Mouse (Mus musculus) cerebellum, postnatal 4 days (tissue): ENCODE data around the gene Ppfibp2.

Source experiments
- DNase-seq, 2 experiments: peaks; one replicate each; pipeline ENCODE4 v3.0.0; 2022; ENCODE audit warnings: low spot score in 2 of 2, mixed read lengths in 1 of 2

Gene Ppfibp2

GRCm38 (mm10) chr7:107610880-107611279, 15.9 kb downstream of the Ppfibp2 start:
- no peak for DNase-seq

- no peak for DNase-seq
Measured at GRCm38 (mm10) chr7:107618028-107618992, 23.3 kb downstream of the Ppfibp2 start.

DNA sequence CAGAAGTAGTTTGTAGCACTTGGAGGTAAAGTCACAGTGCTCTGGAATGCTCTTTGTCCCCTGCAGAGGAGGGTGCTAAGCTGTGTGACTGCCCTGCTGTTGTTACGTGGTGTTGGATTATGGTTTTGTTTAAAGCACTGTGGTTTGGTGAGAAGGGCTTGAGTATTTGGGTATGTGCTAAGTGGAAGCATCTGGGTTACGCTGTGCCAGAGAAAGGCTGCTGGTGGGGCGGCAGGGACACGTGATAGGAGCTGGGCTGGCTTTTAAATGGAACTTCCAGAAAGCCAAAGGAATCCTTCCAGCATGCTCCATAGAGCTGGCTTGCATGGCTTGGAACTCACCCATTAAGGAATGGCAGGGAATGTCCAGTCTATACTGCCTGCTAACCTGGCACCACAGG, 24.2 kb downstream of the Ppfibp2 start:
- no peak for DNase-seq

DNA sequence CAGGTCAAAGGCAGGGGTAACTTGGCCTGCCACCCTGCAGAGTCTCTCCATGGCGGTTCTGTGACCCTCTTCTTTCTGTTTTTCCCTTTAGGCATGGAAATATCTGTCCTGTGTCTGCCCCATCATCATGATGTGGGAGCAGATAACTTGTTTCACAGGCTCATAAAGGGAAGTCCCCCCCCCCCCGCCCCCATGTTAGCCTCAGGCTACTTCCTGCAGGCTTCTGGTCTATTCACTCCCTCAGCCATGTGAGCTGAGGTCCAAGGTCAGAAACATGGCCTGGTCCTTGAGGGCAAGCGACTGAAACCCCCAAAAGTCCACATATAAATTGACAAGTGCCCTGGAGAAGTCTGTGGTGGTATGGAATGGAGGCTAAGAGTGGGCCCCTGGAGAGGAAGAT, 25.1 kb downstream of the Ppfibp2 start:
- DNase-seq, result no peak

DNA sequence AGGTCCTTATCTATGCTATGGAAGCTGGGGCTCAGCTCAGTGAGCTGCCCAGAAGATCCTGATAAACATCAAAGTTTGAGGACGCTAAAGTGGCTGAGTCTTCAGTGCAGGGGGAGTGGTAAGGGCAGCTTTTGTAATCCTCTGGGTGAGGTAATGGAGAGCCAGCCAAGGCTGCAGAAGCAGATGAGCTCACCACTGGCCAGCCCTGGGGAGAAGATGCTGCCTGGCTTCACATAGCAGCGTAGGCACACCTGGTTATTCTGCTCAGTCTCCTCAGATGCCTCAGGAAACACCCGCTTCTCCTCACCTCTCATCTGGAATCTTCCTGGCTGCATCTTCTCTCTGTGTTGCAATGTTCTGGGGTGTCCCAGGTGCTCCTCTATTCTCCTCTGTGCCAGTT, 29.4 kb downstream of the Ppfibp2 start:
- DNase-seq, result no peak

GRCm38 (mm10) chr7:107625061-107625460, 30.1 kb downstream of the Ppfibp2 start, which contains the start of gene 5330417H12Rik:
Gene 5330417H12Rik, minus strand, starts transcription at chr7:107625161.
- no peak for DNase-seq

- no peak for DNase-seq
Measured at GRCm38 (mm10) chr7:107625781-107626180, 30.8 kb downstream of the Ppfibp2 start.

DNA sequence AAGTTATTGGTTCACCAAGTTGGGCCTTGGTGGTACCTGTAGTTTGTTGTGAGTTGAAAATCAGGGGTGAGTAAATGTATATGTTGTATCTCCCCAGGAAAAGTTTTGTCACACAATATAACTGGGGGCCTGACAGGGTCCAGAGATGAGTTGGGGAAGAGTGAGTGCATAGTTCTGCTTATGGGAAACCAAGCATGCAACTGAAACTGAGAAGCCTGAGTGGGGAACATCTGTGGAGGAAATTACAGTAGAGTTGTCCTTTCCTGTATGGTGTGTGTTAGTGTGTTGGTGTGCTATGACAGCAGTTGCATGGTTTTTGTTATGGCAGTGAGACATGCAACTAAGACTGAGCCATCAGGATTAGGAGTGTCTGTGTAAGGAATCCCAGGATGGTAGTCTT, 33.4 kb downstream of the Ppfibp2 start:
- DNase-seq, result no peak

DNA sequence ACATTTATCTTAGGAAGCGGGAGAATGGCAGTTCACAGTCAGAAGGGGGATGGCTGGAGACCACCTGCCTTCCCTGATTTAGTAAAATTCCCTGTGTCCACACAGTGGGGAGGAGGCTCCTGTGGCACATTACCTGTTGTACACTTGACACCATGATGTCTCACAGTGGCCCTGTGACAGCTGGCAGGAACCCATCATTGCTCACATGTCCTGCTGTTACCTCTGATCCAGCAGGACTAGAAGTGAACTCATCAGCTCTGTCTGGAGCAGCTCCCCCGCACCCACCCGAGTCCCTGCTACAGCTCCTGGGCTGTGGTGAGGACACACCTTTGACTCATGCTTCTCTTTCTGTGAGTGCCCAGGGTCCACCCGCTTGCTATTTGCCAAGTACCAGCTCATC, 38.2 kb downstream of the Ppfibp2 start:
- DNase-seq, result no peak

DNA sequence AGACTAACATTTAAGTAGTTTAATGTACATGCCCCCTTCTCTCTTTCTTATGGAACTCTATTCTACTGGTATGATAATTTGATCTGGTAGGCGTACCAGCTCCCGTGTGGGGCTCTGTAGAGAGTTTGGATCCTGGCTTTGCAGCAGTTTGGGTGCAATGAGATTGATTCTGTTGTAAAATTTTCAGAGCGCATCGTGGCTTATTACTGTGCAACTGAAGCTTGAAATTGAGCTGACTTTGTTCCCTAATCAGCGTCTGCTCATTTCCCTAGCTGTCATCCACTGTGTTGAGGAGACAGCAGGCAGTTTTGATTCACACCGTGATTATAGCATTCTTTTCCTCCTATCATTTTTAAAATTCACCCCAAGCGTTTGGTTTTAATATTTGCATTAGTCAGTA, 42.4 kb downstream of the Ppfibp2 start:
- no peak for DNase-seq

GRCm38 (mm10) chr7:107638026-107638425, 43.0 kb downstream of the Ppfibp2 start:
- DNase-seq, result no peak

DNA sequence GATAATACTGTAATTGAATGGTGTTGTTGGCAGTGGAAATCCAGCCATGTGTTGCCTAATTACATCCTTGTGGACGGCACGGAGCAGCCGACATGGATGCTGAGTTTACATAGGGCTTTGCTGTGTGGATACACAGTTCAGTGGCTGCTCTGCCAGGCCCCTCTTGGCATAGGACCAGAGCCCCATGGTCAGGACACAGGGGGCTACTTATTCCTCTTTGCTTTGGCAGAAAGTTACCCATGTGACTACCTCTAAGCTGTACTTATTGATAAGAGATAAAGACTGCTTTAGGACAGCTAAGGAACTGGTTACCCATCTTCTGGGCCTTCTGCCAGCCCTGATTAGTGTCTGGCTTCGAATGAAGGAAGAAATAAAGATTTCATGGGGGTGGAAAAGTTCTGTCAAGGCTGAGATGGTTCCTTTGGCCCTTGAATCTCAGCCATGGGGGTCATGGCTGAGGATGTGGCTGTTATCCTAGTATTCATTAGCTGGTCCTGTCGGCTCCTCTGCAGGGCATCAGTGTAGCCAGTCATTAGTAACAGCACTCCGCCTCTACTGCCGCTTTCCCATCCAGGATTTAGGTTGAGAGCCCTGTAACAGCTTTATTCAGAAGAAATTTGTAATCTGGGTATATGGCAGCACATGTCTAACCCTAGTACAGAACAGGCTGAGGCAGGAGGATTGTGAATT, 47.7 kb downstream of the Ppfibp2 start:
- peak in 1 of 2 experiments; percentile 63 for DNase-seq

DNA sequence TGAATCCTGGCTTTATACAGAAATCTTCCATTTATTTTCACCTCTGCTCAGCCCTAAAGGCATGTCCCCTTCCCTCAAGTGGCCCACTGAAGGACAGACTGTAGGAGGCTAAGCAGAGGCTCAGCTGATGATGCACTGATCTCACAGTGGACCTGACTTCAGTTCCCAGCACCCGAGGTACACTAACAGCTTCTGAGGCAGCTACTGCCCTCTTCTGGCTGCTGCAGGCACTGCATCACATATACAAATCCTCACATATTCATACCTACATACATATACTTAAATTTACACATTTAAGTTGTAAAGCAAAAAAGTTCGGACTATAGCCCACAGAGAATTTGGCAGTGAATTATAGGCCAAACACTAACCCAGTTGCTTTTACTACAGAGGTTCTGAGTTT, 50.0 kb downstream of the Ppfibp2 start:
- DNase-seq, result no peak

GRCm38 (mm10) chr7:107648937-107649688, 54.1 kb downstream of the Ppfibp2 start:
- no peak for DNase-seq

DNA sequence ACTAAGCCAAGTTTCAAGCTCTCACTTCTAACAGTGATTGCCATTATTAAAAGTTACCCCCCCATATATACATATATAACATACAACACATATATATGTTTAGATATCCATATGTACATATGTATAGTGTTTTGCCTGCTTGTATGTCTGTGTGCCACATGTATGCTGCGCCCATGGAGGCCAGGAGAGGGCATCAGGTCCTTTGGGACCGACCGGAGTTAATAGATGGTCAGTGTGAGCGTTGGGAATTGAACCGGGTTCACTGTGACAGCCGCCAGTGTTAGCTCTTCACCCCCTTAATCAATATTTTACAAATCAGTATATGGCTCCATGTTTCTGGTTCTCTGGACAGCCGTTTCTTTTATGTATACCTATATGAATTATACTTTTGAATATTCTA, 55.0 kb downstream of the Ppfibp2 start:
- DNase-seq, result no peak

GRCm38 (mm10) chr7:107651821-107652220, 56.8 kb downstream of the Ppfibp2 start:
- DNase-seq, result no peak

DNA sequence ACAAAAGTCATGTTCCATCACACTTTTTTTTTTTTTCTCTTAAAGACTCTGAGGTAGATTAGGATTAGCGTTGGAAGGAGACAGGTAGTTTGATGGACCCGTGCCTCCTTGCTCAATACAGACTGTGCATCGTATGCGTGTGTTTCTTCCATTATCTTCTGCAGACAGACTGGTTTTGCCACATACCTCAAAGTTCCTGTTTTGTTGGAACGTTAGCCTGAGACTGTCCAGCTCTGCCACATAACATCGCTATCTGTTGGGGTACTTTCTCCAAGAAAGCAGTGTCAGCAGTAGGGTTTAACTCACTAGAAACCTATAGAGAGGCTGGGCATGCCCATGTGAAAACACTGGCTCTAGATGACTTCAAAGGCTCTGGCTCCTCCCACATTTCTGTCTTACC, 61.4 kb downstream of the Ppfibp2 start:
- no peak for DNase-seq

GRCm38 (mm10) chr7:107659186-107659918, 64.3 kb downstream of the Ppfibp2 start:
- no peak for DNase-seq

- peak; percentile 29 to 65 for DNase-seq
Measured at GRCm38 (mm10) chr7:107661189-107661842, 66.3 kb downstream of the Ppfibp2 start.

DNA sequence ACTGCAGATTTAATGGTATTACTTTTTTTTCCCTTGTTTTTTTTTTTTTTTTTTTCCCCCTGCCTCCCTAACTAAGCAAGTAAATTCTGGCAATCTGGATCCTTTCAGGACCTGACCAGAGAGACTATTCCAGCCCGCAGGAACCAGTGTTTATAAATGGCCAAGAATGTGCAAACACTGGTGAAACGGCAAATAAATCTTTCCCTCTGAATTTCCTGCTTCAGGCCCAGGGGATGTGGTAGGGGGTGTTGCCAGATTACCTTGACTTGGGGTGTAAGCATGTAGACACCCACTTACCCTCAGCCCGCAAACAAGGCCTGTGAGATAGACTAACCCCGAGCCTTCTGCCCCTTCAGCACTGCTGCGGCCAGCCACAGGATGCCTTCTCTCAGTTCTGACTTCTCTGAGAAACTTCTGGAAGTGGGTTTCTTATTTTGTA, 66.9 kb downstream of the Ppfibp2 start:
- DNase-seq, result no peak

DNA sequence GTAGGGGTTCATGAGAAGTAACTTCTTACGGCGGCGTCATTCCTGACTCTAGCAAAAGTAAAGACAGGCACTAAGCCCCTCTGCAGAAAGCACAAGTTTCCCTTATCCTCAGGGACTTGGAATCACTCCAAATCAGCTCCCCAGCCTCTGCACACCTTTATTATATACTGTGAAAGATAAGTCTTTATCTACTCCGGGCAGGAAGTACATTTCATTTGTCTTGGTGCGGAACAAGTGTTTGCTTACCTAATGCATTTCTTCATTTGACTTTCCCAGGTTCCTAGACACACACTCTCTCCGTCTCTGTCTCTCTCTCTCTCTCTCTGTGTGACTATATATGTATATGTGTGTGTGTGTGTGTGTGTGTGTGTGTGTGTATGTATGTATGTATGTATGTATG, 68.6 kb downstream of the Ppfibp2 start:
- DNase-seq, result no peak
